Mouse (Mus musculus) left cerebral cortex, adult 9 months (tissue): Measurements from ENCODE around the gene Spsb3.
A peak's percentile ranks its signal among the peaks of the same experiment; 100 is the strongest.

Source experiments
- DNase-seq, 2 experiments: peaks; one replicate each; pipeline ENCODE4 v3.0.0; 2022; ENCODE audit warnings: low spot score in 2 of 2

The Spsb3 gene

DNA sequence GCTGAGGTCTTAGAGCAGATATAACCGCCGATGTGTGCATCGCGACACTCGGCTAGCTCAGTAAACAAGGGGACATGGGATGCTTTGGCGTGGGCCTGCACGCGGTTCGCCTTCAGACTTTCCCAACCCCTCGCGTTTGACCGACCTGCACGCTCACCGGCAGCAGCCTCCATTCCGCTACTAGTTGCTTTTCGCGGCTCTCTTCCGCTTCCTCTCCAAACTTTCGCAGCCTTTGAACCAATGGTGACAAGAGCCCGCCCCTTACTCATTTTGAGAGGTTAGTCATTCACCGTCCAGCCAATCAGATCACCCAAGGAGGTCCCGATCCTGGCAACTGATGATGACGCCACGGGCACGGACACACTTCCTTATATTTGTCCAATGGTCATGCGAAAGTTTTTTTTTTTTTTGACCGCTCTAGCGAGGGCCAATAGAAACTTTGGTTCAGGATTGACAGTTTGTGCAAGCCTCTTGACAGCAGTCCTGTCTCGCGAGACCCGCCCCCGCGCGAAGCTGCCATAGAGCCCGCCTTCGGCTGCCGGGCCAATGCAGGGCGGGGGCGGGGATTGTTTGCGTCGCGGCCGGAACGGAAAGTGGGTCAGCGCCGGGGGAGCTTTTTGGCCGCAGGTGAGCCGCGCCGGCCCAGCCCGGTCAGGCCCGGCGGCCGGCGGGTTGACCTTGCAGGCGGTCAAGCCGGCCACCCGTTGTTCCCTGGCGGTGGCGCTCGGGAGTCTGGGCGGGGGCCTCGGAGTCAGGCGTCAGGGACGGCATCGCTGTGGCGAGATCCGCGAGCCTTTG, at the start of gene Spsb3, which contains the start of gene Nubp2:
Gene Spsb3, plus strand, starts transcription at position 510 of the 798 bp plus-strand sequence.
Gene Nubp2, minus strand, starts transcription at position 216 of the 798 bp plus-strand sequence.
- DNase-seq, result peak; percentile 99 to 100

DNA sequence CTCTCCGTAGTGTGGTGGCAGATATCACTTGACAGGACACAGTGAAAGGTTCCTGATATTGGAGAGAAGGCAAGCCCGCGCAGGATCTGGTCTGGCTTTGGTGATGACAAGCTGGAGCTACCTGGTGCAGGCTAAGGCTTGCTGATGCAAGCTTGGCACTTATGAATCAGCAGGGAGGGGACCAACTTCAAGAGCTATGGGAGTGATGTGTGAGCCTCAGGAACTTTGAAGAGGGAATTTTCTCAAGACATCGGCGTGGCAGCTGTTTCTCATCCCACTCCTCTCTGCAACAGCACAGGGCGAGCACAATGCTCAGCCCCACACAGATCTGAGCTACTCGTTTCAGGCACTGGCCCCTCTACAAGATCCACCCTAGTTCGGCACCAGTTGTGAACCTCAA, 46.6 kb upstream of the Spsb3 start, which contains the start of gene Hagh:
Gene Hagh, plus strand, starts transcription at position 302 of the 400 bp plus-strand sequence.
- DNase-seq, result no peak

DNA sequence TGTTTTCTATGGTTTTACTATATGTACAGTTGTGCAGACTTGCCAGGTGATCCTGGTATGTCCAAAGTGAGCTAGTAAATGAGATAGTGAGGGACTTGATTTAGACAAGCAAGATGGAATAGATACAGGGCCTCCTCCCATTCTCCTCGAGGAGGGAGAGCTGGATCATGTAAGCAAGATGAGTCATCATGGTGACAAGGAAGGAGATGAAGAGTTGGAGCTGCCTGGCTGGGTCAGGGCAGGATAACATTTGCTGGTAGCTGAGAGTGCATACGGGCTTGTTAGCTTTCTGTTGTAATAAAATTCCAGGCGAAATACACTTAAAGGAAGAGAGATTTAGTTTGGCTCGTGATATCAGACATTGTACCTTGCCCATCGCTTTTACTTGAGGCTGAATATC, 46.1 kb upstream of the Spsb3 start:
- no peak for DNase-seq

DNA sequence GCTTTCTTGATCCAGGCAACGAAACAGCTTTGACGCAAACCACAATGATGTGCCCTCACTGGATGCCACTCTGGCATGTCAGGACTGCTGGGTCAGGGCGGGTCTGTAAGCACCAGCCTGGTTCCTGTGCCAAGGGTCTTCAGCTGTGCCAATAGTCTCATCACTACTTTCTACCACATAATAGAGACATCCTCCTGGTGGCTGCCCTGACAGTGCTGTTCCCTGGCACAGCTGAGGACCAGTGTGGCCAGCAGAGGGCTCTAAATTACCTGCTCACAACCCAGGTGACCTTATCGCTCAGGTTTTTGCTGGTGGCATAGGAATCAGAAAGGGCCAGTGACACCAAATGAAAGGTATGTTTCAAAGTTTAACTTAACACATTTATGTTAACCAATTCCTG, 45.3 kb upstream of the Spsb3 start:
- DNase-seq, result no peak

DNA sequence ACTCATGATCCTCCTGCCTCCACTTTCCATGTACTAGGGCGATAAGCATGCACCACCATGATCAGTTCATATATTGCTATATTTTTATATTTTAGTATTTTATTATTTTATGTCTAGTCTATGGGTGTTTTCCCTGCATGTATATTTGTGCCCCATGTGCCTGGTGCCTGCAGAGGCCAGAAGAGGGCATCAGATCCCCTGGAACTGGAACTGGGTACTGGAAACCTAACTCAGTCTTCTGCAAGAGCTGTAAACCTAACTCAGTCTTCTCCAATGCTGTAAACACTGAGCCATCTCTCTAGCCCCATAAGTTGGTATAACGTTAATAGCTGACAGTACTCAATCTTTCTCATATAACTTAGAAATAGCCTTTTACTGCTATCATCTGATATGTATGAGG, 43.8 kb upstream of the Spsb3 start:
- no peak for DNase-seq

DNA sequence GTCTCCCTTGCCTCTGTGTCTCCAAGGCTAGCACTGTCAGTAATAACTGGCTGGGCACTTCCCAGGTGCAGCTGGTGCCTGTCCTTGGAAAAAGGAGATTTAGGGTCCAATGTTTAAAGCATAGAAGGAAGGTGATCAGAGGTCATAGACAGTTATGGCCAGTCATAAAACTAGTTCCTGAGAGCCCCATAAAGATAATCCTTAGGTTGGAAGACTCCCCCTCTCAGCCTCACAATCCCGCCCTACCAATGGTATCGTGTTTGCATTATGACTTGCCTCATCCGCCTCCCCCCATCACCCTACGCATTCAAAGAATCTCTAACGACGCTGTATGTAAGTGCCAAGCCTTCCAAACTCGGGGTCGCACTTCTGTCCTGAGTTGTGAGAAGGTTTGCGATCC, 41.9 kb upstream of the Spsb3 start:
- no peak for DNase-seq

DNA sequence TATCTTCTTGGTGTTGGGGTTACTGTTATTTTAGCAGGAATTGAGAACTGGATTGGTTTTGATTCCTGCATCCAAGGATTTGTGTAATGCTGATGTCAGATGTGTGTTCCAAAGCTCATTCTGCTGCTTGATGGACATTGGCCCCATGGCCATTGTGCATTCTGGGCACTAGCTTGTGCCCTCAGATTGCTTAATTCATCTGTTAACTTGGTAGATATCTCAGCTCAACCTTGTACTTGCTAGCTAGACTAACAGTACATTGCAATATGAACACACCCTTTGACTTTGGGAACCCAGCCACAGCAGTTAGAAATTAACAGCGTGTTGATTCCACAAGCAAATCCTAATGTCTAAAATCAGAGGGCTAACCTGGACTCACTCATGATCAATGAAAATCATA, 39.1 kb upstream of the Spsb3 start:
- DNase-seq, result no peak

DNA sequence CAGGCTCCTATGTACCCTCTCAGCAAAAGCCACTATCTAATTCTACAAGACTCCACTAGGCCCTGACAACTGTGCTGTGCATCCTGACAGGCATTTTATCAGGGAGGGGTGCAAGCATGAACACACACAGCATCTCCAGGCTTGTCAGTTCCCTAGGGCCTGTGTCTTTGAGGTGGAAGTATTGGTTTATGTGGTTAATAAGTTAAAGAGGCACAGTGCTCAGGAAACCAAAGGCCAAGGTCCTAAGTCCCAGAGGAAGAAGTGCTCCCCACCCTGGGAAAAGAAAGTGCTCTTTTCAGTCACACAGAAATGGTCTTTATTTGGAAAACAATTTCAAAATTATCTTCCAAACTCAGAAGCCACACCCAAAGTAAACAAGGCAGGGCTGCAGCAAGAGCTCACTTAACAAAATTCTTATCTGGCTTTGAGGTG, 37.8 kb upstream of the Spsb3 start:
- DNase-seq, result no peak

DNA sequence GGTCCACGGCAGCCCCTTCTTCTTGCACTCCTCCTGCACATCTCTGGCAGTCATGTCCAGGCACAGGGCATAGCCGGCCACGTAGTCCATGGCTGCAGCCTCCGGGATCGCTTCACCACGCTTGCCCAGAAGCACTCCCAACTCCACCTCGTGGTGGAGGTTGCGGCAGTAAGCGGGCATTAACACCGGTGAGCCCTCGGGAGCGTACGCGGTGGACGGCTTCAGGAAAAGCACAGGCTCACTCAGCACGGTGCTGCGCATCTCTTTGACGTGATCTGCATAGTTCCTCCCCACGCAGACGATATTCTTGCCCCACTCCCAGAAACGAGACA, 36.7 kb upstream of the Spsb3 start:
- DNase-seq, result no peak

DNA sequence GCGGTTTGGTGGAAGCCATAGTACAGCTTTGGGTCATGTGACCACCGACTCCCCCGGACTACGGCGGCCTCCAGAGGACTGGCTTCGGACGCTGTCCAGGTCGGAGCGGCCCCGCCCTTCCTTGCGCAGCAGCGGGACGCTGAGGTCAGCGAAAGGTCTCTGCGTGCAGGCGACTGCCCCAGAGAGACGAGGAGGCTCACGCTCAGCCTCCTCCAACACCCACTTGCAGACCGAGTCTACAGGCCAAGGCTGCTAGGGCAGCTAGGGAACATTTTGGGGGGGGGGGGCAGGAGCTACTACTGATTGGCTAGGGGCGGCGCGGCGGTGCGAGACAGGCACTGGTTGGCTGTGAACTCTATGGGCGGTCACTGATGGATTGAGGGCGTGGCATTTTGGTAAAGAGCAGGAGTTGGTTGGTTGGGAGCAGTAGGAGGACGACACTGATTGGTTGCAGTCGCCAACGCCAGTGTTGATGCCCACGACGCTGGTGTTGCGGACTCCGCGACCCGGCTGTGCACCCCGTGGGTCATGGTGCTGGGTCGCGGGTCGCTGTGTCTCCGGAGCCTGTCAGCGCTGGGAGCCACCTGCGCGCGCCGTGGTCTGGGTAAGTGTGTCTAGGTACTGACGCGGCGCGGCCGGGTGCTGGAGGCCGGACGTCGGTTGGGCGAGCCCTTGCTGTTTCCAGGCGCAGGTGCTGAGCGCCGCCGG, 36.2 kb upstream of the Spsb3 start, which contains the start of gene Fahd1:
Gene Fahd1, minus strand, starts transcription at position 300 of the 708 bp plus-strand sequence.
- peak; percentile 97 to 98 for DNase-seq

DNA sequence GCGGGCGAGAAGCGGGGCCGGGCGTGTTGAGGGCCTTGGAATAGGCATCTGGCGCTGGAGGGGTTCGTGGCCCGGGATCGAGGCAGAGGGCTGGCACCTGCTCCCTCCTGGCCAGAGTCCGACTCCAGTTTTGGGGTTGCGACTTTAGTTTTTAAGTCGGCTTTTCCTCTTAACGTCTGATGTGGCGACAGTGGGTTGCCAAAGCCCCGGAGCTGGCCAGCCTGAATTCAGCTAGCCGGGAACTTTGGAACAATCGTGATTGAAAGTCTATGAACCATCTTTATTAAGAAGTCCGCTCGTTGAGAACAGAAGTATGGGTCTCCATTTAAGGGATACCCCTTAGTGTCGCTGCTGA, 35.7 kb upstream of the Spsb3 start:
- no peak for DNase-seq

DNA sequence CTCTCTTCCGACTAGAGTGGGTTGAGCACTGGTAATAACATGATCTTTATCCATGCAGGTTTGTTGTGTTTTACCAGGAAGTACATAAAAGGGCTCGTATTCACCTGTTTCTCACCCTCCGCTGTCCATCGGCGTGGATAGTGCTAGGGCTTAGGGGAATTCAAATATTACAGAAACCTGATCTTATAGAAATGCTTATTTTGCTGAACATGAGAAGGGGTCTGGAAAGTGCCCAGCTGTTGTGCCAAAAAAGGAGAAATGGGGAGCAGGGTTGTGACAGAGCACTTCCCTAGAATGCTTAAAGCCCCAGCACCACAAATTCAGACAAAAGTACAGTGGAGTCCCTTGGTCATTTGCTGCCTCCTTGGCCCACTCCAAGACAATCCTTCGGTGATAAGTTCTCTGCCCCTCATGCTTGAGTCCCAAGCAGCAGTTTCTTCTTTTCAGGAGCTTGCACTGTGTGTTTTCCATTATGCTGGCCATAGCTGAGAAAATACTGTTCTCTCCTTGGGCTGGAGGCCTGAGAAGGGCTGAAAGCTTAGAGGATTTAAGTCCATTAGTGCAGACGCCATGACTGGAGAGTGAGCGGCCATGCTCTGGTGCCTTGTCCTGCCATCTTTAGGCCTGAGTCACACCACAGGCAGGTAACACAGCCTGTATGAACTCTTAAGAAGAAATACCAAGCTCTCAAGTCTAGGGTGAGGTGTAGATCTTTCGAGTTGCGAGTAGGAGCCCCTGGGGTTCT, 34.9 kb upstream of the Spsb3 start:
- no peak for DNase-seq

DNA sequence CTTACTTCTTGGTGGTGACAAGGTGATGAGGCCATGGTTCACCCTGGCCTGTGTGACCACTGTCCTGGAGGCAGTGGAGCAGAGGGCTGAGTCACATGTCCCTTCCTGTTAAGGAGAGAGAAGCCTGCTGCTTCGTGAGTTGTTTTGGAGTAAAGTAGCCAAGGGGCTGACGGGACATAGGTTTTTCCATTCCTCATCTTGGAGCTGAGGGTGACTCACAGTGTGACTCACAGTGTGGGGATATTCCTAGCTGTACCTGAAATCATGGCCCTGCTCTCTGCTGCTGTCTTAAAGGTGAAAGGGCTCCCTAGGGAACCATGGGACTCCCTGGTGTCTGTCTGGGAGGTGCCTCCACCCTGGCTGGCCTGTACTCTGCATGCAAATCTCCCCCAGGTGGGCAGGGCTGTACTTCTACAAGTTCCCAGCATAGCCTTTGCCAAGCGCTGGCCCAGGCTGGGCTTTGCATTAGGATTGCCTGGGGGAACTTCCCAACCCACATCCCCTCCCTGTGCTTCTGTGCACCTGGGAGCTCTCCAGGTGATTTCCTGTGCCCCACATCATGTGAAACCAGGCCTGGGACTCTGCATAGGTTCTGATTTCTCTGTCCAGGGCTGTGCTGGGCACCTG, 30.5 kb upstream of the Spsb3 start:
- no peak for DNase-seq

DNA sequence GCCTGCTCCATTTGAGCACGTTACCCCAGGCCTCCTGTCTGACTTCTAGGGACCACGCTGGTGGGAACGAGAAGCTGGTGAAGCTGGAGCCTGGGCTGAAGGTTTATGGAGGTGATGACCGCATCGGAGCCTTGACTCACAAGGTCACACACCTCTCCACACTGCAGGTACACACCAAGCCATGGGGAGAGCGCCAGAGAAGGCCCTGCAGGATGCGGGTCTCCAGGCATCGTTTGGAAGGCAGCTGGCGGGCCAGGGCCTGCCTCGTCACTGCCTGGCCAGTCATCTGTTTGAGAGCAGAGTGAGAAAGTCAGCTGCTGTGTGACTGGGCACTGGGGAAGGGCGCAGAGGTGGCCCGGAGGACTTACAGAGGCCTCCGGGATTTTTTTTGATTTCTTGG, 29.9 kb upstream of the Spsb3 start:
- DNase-seq, result no peak

DNA sequence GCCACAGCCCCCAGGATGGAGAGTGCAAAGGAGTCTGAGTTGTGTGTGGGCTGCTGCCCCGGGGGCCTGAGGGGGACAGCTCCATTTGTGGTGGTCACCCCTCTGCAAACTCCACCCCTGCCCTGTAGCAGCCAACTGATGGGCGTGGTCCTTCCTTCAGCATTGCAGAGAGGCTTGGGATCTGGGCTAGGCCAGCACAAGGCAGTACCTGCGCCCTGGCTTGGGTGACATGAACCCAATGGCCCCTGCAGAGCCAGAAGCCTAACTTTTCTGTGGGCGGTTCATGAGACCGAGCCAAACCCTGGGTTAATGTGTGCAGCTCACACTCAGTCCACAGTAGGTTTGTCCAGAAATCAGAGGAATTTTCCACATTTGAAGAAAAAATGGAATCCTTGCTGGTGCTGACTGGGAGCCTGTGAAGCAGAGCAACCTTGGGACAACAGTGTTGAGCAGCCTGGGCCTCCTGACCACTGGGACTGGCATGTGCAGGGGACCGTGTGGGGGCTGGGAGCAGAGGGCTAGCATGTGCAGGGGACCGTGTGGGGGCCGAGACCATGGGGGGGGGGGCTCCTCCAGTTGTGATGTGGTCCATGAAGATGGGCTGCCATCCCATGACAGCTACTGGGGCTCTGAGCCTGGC, 28.5 kb upstream of the Spsb3 start:
- DNase-seq, result no peak

DNA sequence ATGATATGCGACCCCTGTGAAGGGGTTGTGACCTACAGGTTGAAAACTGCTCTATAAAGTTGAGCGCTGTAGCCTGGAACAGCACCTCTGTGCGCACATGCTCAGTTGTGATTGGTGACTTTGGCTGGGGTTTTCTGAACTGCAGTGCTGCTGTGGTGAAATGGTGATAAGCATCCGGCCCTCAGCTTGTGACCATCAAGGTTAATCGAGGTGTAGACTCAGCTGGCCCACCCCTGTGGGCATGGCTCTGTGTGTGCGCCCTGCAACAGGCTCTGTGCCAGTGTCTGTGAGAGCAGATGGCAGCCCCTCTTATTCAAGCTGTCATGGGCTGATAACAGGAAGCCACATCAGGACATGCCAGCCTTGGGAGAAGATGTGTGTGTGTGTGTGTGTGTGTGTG, 27.5 kb upstream of the Spsb3 start:
- no peak for DNase-seq

DNA sequence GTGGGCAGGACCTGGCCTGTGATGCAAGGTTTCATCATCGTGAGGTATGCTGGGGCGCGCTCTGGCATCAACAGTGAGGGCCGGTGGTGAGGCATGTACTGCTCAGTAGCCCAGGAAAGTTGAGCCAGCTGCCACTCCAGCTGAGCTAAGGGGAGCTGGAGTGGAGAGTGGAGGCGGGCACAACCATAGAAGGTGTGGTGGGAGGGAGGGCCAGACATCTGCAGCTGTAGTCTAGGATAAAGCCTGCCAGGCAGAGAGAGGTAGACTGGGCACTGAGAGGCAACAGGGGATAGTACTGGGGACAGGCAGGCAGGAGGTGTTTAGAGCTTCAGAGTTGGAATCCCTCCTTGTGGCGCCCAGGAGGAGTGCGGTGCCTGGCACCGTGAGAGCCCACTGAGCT, 26.4 kb upstream of the Spsb3 start:
- no peak for DNase-seq

DNA sequence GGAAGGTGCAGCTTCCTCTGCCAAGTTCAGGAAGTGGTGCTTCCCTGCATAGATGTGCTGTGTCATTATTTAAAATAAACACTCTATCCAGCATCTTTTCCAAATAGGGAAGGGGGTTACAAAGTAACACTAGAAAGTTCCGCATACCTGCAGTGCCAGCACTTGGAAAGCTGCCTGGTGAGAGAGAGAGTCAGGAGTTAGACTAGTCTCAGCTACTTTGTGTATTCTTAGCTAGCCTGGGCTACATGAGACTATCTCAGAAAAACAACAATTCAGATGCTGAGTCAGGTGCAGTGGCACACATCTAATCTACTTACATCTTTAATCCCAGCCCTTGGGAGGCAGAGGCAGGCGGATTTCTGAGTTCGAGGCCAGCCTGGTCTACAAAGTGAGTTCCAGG, 24.7 kb upstream of the Spsb3 start:
- no peak for DNase-seq

DNA sequence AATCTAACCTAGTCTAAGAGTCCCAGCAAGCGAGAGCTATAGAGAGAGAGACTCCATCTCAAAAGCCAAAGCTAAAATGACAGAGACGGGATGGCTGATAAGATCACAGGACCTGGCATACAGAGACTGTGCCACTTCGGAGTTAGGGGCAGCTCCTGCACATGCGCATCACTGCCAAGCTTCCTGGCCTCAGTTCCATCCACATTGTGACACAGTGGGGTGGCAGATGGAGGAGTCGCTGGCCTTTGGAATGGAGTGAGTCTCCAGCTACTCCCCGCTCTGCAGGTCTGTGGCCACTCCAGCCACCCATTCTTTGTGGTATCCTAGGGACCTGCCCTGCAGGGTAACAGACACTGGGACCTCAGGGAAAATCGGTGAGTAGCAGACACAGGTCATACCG, 20.7 kb upstream of the Spsb3 start, which contains the start of gene Igfals:
Gene Igfals, plus strand, starts transcription at position 222 of the 400 bp plus-strand sequence.
- no peak for DNase-seq

DNA sequence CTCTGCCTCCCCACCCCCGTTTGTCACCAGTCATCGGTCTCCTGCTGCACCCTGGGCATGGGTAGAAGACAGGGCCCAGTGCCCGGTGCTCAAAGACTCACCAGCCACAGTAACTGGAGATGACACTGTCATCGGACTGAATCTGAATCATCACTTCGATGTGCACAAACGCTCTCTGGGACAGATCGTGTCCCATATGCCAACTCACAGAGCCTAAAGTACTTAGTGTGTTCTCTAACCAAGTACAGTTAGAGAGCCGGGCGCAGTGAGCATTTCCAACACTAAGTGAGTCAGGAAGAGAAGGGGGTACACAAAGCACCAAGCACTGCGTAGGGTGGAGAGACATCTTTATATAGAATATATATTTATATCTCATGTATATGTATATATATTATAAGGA, 18.5 kb upstream of the Spsb3 start:
- DNase-seq, result peak in 1 of 2 experiments; percentile 42

DNA sequence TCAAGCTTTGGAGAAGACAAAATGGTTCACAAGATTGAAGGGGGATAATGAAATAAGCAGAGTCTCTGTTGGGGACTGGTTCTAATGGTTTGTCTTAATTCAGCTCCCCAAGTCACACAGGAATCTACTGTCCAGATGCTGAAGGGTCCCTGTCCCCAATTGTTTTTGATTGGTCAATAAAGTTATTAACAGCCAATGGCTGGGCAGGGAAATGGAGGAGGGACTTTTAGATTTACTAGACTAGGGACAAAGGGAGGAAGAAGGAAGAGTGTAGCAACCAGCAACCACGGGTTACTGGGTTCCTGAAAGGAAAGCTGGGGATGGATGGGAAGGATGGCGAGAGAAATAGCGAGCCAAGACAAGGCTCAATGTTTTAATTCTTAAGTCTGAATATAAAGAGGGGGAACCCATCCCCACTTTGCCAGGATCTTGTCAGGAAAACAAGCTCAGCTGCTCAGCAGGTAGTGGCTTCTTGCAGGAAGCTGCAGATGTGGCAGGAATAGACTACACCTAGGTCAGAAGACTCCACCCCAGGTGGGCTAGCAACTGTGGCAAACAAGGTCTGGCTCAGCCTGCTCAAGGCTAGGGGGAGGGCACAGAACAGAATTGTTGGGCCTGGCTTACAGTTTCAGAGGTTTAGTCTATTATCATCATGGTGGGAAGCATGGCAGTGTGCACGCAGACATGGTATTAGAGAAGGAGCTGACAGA, 12.6 kb upstream of the Spsb3 start:
- DNase-seq, result no peak
